17 mouse cellular contexts compared by ENCODE assay signal in the genomic region with DNA sequence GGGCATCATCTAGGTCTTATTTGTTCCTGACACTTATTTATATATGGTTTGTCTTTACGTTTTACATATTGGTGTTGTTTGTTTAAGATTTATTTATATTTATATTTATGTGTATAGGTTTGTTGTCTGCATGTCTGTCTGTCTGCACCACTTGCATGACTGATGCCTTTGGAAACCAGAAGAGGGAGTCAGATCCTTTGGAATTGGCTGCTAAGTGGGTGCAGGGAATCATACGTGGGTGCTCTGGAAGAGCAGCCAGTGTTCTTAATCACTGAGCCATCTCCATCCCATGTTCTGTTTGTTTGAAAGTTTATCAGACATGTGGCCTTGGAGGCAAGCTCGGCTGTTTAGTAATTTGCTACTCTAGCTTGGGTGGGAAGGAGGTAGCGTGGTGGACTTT. TPM values are rescaled to one million over a fixed set of nuclear protein-coding genes. Genes with fewer than 3 reads are reported as not detected.
DNase-seq lines count a peak whose midpoint lies in the region; TF ChIP-seq lines count a peak whose summit lies in the region.
"Had no signal": no experiment of that assay in that cellular context is flagged by ENCODE, and none has a peak within 500 bp of the region (broad histone marks: within the 10 kb centered on the region; RNA-seq: fewer than 3 reads in every experiment).

No protein-coding gene starts in this region.

- no peak overlapping the region for H3K9ac ChIP-seq in heart, adult 2 months (ENCODE audit: low read depth, low read length)
- H3K9ac ChIP-seq: heart, embryonic 13.5 days; hindbrain, embryonic 13.5 days had no signal

- WGBS in heart, adult 2 months, result 86% methylated on average over 4 of the region's 4 CpGs

- H3K27me3 ChIP-seq in heart, adult 2 months (ENCODE audit: control insufficient read depth, insufficient read depth, low read length), result no peaks in the 10 kb centered on the region
- H3K27me3 ChIP-seq: heart, embryonic 13.5 days; hindbrain, embryonic 13.5 days had no signal

- no peaks in the 10 kb centered on the region for H3K4me1 ChIP-seq in heart, adult 2 months (ENCODE audit: control insufficient read depth, insufficient read depth, low read length)
- H3K4me1 ChIP-seq: embryonic facial prominence, embryonic 10.5 days; heart, embryonic 13.5 days; hindbrain, embryonic 13.5 days had no signal

- TF ChIP-seq EP300 in heart, adult 2 months (IDR thresholded peaks at IDR 0.05; ENCODE audit: insufficient read depth, low read depth, low read length), result no peak

- H3K4me3 ChIP-seq in heart, adult 2 months, result no peak overlapping the region
- H3K4me3 ChIP-seq: embryonic facial prominence, embryonic 10.5 days; heart, embryonic 13.5 days; hindbrain, embryonic 13.5 days had no signal

- no peak for TF ChIP-seq POLR2A in heart, adult 2 months (IDR thresholded peaks at IDR 0.05; ENCODE audit: insufficient read depth, low read depth, low read length)

- no peak overlapping the region for H3K27ac ChIP-seq in heart, adult 2 months
- H3K27ac ChIP-seq: embryonic facial prominence, embryonic 10.5 days; heart, embryonic 13.5 days; hindbrain, embryonic 13.5 days had no signal

- intact Hi-C loops in heart, adult 2 months (cut with DNase I), result no loop called here
- intact Hi-C loops in heart, postnatal 25 days (cut with DNase I), result no loop called here

- no peaks in the 10 kb centered on the region for H3K79me2 ChIP-seq in heart, adult 2 months (replicated peaks; ENCODE audit: control insufficient read depth, insufficient read depth, low read length)

- TF ChIP-seq CTCF in heart, adult 2 months (IDR thresholded peaks at IDR 0.05), result 0 out of 2 replicates have a peak, but pooled peaks have one; percentile 8

- H3K36me3 ChIP-seq in heart, adult 2 months (ENCODE audit: control insufficient read depth, insufficient read depth, low read length), result no peaks in the 10 kb centered on the region

- no peak for DNase-seq in heart, adult 2 months
- no peak for DNase-seq in heart, postnatal 25 days (ENCODE audit: low spot score)
- peak; percentile 11 to 53 for DNase-seq in layer of hippocampus, adult 18-20 months (ENCODE audit: low spot score in 2 of 2)
- no peak for DNase-seq in layer of hippocampus, postnatal 36 days
- peak; percentile 8 for DNase-seq in right cerebral cortex, adult 18-20 months
- no peak for DNase-seq in right cerebral cortex, adult 2 months (ENCODE audit: low spot score in 2 of 2)
- no peak for DNase-seq in ovary, postnatal 10 days (ENCODE audit: low spot score)
- DNase-seq: adrenal gland, adult 2 months; adrenal gland, postnatal 25 days; cerebellum, adult 11 months; cerebellum, adult 9-10 months; cerebellum, postnatal 36 days; gastrocnemius, postnatal 14 days; heart, postnatal 4 days had no signal

RNA-seq across cellular contexts. Expression of a gene that starts 17.6 kb away (rescaled TPM):
- total RNA-seq in heart, adult 2 months (2021), result 10 to 100 TPM; 14.5 to 14.9 TPM
- 15.7 and 22.6 TPM in 2 replicates for polyA plus RNA-seq in heart, adult 2 months (2012; rRNA removed)
- 10 to 100 TPM; 14.8 to 15.0 TPM for total RNA-seq in heart, postnatal 25 days (2021)
- 10 to 100 TPM; 31.2 to 32.6 TPM for total RNA-seq in layer of hippocampus, adult 18-20 months (2021)
- 10 to 100 TPM; 31.9 to 32.8 TPM for total RNA-seq in layer of hippocampus, postnatal 36 days (2021)

RNA-seq across cellular contexts. Expression of a gene that starts 17.8 kb away (rescaled TPM):
- 10 to 100 TPM; 25.8 to 30.7 TPM for total RNA-seq in heart, adult 2 months (2021)
- polyA plus RNA-seq in heart, adult 2 months (2012; rRNA removed), result 15.0 and 25.6 TPM in 2 replicates
- total RNA-seq in heart, postnatal 25 days (2021), result 10 to 100 TPM; 26.2 to 28.9 TPM
- 10 to 100 TPM; 66.7 to 72.6 TPM for total RNA-seq in layer of hippocampus, adult 18-20 months (2021)
- 10 to 100 TPM; 62.2 to 64.1 TPM for total RNA-seq in layer of hippocampus, postnatal 36 days (2021)

Comparison
In these comparisons a context has a peak if more than half of its experiments do, and no peak if none do; other contexts are left out.
1. DNase-seq: peak in layer of hippocampus, adult 18-20 months (2 of 2) and right cerebral cortex, adult 18-20 months (single experiment); none in heart, adult 2 months (0 of 2), heart, postnatal 25 days (single experiment), layer of hippocampus, postnatal 36 days (0 of 2), right cerebral cortex, adult 2 months (0 of 2) and ovary, postnatal 10 days (single experiment).